ENCODE assay signal across 8 mouse cellular contexts in genomic region chr19:46348761-46349458, GRCm38 (mm10). TPM values are rescaled to one million over a fixed set of nuclear protein-coding genes. Genes with fewer than 3 reads are reported as not detected.
DNase-seq lines count a peak whose midpoint lies in the region; ATAC-seq and TF ChIP-seq lines count a peak whose summit lies in the region.

No protein-coding gene starts in this region.

- peaks cover 15% of the 10 kb centered on the region for H3K4me1 ChIP-seq in embryonic facial prominence, embryonic 13.5 days
- peaks cover 6% of the 10 kb centered on the region; the same call in 1 of the 2 replicates for H3K4me1 ChIP-seq in kidney, adult 2 months (ENCODE audit: control insufficient read depth, insufficient read depth, low read length)
- peaks cover 15% of the 10 kb centered on the region for H3K4me1 ChIP-seq in limb, embryonic 12.5 days (replicated peaks)
- peaks cover 15% of the 10 kb centered on the region for H3K4me1 ChIP-seq in midbrain, embryonic 12.5 days

- H3K4me2 ChIP-seq in embryonic facial prominence, embryonic 13.5 days, result peak overlapping the region; percentile 76
- peak overlapping the region; percentile 85 for H3K4me2 ChIP-seq in limb, embryonic 12.5 days
- peak overlapping the region; percentile 89 for H3K4me2 ChIP-seq in midbrain, embryonic 12.5 days (replicated peaks)

- TF ChIP-seq CTCF in kidney, adult 2 months (conservative IDR thresholded peaks at IDR 0.05; ENCODE audit: insufficient read depth, insufficient read length, low read depth, low read length), result no peak

- peak overlapping the region; percentile 69 for H3K4me3 ChIP-seq in embryonic facial prominence, embryonic 13.5 days
- peak overlapping the region; percentile 81 for H3K4me3 ChIP-seq in kidney, adult 2 months (ENCODE audit: insufficient read depth, low read depth, low read length)
- peak overlapping the region; percentile 66 for H3K4me3 ChIP-seq in limb, embryonic 12.5 days (replicated peaks)
- H3K4me3 ChIP-seq in midbrain, embryonic 12.5 days, result peak overlapping the region; percentile 54

- DNase-seq in B cell, adult 2 months, result peak; percentile 57 to 64
- peak; percentile 88 for DNase-seq in adrenal gland, postnatal 10 days
- DNase-seq in heart, adult 8-10 months (ENCODE audit: low spot score), result peak; percentile 54
- peak; percentile 76 for DNase-seq in kidney, adult 2 months
- peak; percentile 77 for DNase-seq in skeletal muscle tissue, adult 2 months (ENCODE audit: low read depth, low spot score)

- peaks cover 26% of the 10 kb centered on the region for H3K27me3 ChIP-seq in embryonic facial prominence, embryonic 13.5 days
- H3K27me3 ChIP-seq in kidney, adult 2 months (replicated peaks; ENCODE audit: control insufficient read depth, insufficient read depth, low read length), result no peaks in the 10 kb centered on the region
- peaks cover 34% of the 10 kb centered on the region for H3K27me3 ChIP-seq in limb, embryonic 12.5 days
- H3K27me3 ChIP-seq in midbrain, embryonic 12.5 days, result peaks cover 56% of the 10 kb centered on the region

- WGBS in embryonic facial prominence, embryonic 13.5 days, result under 1% methylated on average over 78 of the region's 78 CpGs
- WGBS in kidney, adult 2 months, result under 1% methylated on average over 78 of the region's 78 CpGs
- under 1% methylated on average over 77 of the region's 78 CpGs for WGBS in limb, embryonic 12.5 days
- under 1% methylated on average over 78 of the region's 78 CpGs for WGBS in midbrain, embryonic 12.5 days

- H3K27ac ChIP-seq in embryonic facial prominence, embryonic 13.5 days, result peak overlapping the region; percentile 72
- H3K27ac ChIP-seq in kidney, adult 2 months (ENCODE audit: insufficient read depth, low read depth, low read length), result peak overlapping the region; percentile 31; the same call in 1 of the 2 replicates
- H3K27ac ChIP-seq in limb, embryonic 12.5 days, result peak overlapping the region; percentile 85
- H3K27ac ChIP-seq in midbrain, embryonic 12.5 days (replicated peaks), result peak overlapping the region; percentile 75

- TF ChIP-seq POLR2A in kidney, adult 2 months (IDR thresholded peaks at IDR 0.05; ENCODE audit: low read depth, low read length), result peak; percentile 32

- no peaks in the 10 kb centered on the region for H3K36me3 ChIP-seq in embryonic facial prominence, embryonic 13.5 days
- H3K36me3 ChIP-seq in kidney, adult 2 months (ENCODE audit: control insufficient read depth, insufficient read depth, low read length), result no peaks in the 10 kb centered on the region
- H3K36me3 ChIP-seq in limb, embryonic 12.5 days, result no peaks in the 10 kb centered on the region
- H3K36me3 ChIP-seq in midbrain, embryonic 12.5 days, result no peaks in the 10 kb centered on the region

- peak; percentile 81 for ATAC-seq in embryonic facial prominence, embryonic 13.5 days (ENCODE audit: insufficient number of reproducible peaks, insufficient read depth, low FRiP score, low TSS enrichment, low read depth)
- peak; percentile 75 for ATAC-seq in limb, embryonic 12.5 days (ENCODE audit: insufficient number of reproducible peaks, insufficient read depth, low FRiP score, low TSS enrichment, low read depth)
- peak; percentile 81 for ATAC-seq in midbrain, embryonic 12.5 days (ENCODE audit: low FRiP score, low read depth)

- no peaks in the 10 kb centered on the region for H3K9me3 ChIP-seq in embryonic facial prominence, embryonic 13.5 days
- no peaks in the 10 kb centered on the region for H3K9me3 ChIP-seq in limb, embryonic 12.5 days
- no peaks in the 10 kb centered on the region for H3K9me3 ChIP-seq in midbrain, embryonic 12.5 days

- H3K9ac ChIP-seq in embryonic facial prominence, embryonic 13.5 days, result peak overlapping the region; percentile 86
- H3K9ac ChIP-seq in limb, embryonic 12.5 days (replicated peaks), result peak overlapping the region; percentile 85
- peak overlapping the region; percentile 68 for H3K9ac ChIP-seq in midbrain, embryonic 12.5 days (replicated peaks)

RNA-seq across cellular contexts. Expression of gene 2310034G01Rik, which starts 1.2 kb away (rescaled TPM):
- total RNA-seq in adrenal gland, postnatal 10 days (2021), result under 1 TPM; 0.33 to 0.58 TPM
- polyA plus RNA-seq in embryonic facial prominence, embryonic 13.5 days (2015; fragmentation: Nextera tagmentation; extraction: Ambion mirVana), result 1.5 and 2.3 TPM in 2 replicates
- under 1 TPM; 0.44 to 0.66 (median 0.48) TPM for total RNA-seq in heart, adult 8-10 months (2022)
- 1.5 and 1.6 TPM in 2 replicates for polyA plus RNA-seq in kidney, adult 2 months (2012; rRNA removed)
- polyA plus RNA-seq in limb, embryonic 12.5 days (2016; fragmentation: Nextera tagmentation; extraction: Ambion mirVana), result 2.3 TPM in 2 replicates
- polyA plus RNA-seq in midbrain, embryonic 12.5 days (2016; fragmentation: Nextera tagmentation; extraction: Ambion mirVana), result 1.4 TPM in 2 replicates

RNA-seq across cellular contexts. Expression of gene Mfsd13a, which starts 8.0 kb away (rescaled TPM):
- 1 to 10 TPM; 4.6 to 7.4 TPM for total RNA-seq in adrenal gland, postnatal 10 days (2021)
- polyA plus RNA-seq in embryonic facial prominence, embryonic 13.5 days (2015; fragmentation: Nextera tagmentation; extraction: Ambion mirVana), result 3.3 and 4.3 TPM in 2 replicates
- total RNA-seq in heart, adult 8-10 months (2022), result 1 to 10 TPM; 3.7 to 4.5 (median 3.8) TPM
- 34.7 and 43.8 TPM in 2 replicates for polyA plus RNA-seq in kidney, adult 2 months (2012; rRNA removed)
- 3.8 and 4.4 TPM in 2 replicates for polyA plus RNA-seq in limb, embryonic 12.5 days (2016; fragmentation: Nextera tagmentation; extraction: Ambion mirVana)
- 6.5 and 7.1 TPM in 2 replicates for polyA plus RNA-seq in midbrain, embryonic 12.5 days (2016; fragmentation: Nextera tagmentation; extraction: Ambion mirVana)

RNA-seq across cellular contexts. Expression of gene Cuedc2, which starts 10.4 kb away (rescaled TPM):
- 10 to 100 TPM; 78.9 to 90.4 TPM for total RNA-seq in adrenal gland, postnatal 10 days (2021)
- polyA plus RNA-seq in embryonic facial prominence, embryonic 13.5 days (2015; fragmentation: Nextera tagmentation; extraction: Ambion mirVana), result 177 and 188 TPM in 2 replicates
- 10 to 100 TPM; 76.5 to 91.0 (median 83.5) TPM for total RNA-seq in heart, adult 8-10 months (2022)
- 69.8 and 72.0 TPM in 2 replicates for polyA plus RNA-seq in kidney, adult 2 months (2012; rRNA removed)
- 165 and 176 TPM in 2 replicates for polyA plus RNA-seq in limb, embryonic 12.5 days (2016; fragmentation: Nextera tagmentation; extraction: Ambion mirVana)
- polyA plus RNA-seq in midbrain, embryonic 12.5 days (2016; fragmentation: Nextera tagmentation; extraction: Ambion mirVana), result 228 and 237 TPM in 2 replicates

RNA-seq across cellular contexts. Expression of gene Fbxl15, which starts 20.9 kb away (rescaled TPM):
- total RNA-seq in adrenal gland, postnatal 10 days (2021), result 10 to 100 TPM in 1 of 2 experiments, 1 to 10 TPM in 1; 8.9 to 10.5 TPM
- polyA plus RNA-seq in embryonic facial prominence, embryonic 13.5 days (2015; fragmentation: Nextera tagmentation; extraction: Ambion mirVana), result 15.1 and 16.5 TPM in 2 replicates
- 1 to 10 TPM; 4.0 to 6.4 (median 5.6) TPM for total RNA-seq in heart, adult 8-10 months (2022)
- 26.1 and 35.8 TPM in 2 replicates for polyA plus RNA-seq in kidney, adult 2 months (2012; rRNA removed)
- 14.3 and 14.4 TPM in 2 replicates for polyA plus RNA-seq in limb, embryonic 12.5 days (2016; fragmentation: Nextera tagmentation; extraction: Ambion mirVana)
- polyA plus RNA-seq in midbrain, embryonic 12.5 days (2016; fragmentation: Nextera tagmentation; extraction: Ambion mirVana), result 27.6 and 32.6 TPM in 2 replicates

RNA-seq across cellular contexts. Expression of gene Psd, which starts 22.0 kb away (rescaled TPM):
- total RNA-seq in adrenal gland, postnatal 10 days (2021), result 10 to 100 TPM in 1 of 2 experiments, 1 to 10 TPM in 1; 8.2 to 11.9 TPM
- polyA plus RNA-seq in embryonic facial prominence, embryonic 13.5 days (2015; fragmentation: Nextera tagmentation; extraction: Ambion mirVana), result 5.0 and 6.0 TPM in 2 replicates
- under 1 TPM; 0.35 to 0.86 (median 0.53) TPM for total RNA-seq in heart, adult 8-10 months (2022)
- 1.9 and 2.7 TPM in 2 replicates for polyA plus RNA-seq in kidney, adult 2 months (2012; rRNA removed)
- 2.8 and 3.0 TPM in 2 replicates for polyA plus RNA-seq in limb, embryonic 12.5 days (2016; fragmentation: Nextera tagmentation; extraction: Ambion mirVana)
- polyA plus RNA-seq in midbrain, embryonic 12.5 days (2016; fragmentation: Nextera tagmentation; extraction: Ambion mirVana), result 31.4 and 31.9 TPM in 2 replicates

Comparison
In these comparisons a context has a peak if more than half of its experiments do, and no peak if none do; other contexts are left out.
1. Peak in every context shown above with its lines: DNase-seq, ATAC-seq, H3K4me3 ChIP-seq and H3K27ac ChIP-seq.
2. H3K27ac ChIP-seq: peak in every context shown above with its lines; median percentile 85 in limb, embryonic 12.5 days; 75 in midbrain, embryonic 12.5 days; 72 in embryonic facial prominence, embryonic 13.5 days; 31 in kidney, adult 2 months.